Mouse (Mus musculus): ENCODE measurements around the gene Morc4.

DNA sequence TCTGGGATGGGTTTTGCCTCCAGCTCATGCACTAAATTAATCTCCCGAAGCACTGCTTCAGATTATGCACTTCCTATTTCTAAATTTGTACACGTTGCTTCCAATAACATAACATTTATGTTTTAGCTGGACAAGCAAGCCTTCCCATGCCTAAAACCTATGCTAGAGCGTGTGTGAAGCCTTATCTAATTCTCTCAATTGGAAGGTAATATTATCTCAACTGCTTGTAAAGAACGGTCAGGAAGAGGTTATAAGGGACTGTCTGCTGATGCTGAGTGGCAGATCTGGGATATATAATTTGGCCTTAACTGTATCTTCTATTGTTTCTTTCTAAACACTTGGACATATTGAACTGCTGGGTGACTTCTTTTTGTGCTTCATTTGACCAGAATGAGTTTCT is 44.6 kb downstream of the Morc4 start:
- no peak for TF ChIP-seq USF1 (IDR thresholded peaks at IDR 0.05; ENCODE audit: low read depth, low read length)
- TF ChIP-seq POLR2A (IDR thresholded peaks at IDR 0.05; ENCODE audit: low read depth, low read length), result no peak
- no peak for TF ChIP-seq RCOR1 (conservative IDR thresholded peaks at IDR 0.05; ENCODE audit: low read depth, low read length)
- no peak for TF ChIP-seq EP300 (IDR thresholded peaks at IDR 0.05; ENCODE audit: low read length)
- no peak for TF ChIP-seq GABPA (IDR thresholded peaks at IDR 0.05; ENCODE audit: insufficient replicate concordance, low read depth, low read length)
- TF ChIP-seq MYC (IDR thresholded peaks at IDR 0.05; ENCODE audit: low read depth, low read length), result no peak
- TF ChIP-seq CTCF (conservative IDR thresholded peaks at IDR 0.05 in 1 of 2, IDR thresholded peaks at IDR 0.05 in 1 of 2; ENCODE audit: low read depth in 2 of 2, low read length in 2 of 2), result no peak
